Mouse (Mus musculus) left cerebral cortex, adult 2 months (tissue): Measurements from ENCODE around the gene Slc7a14. TPM values are rescaled to one million over a fixed set of nuclear protein-coding genes. Genes with fewer than 3 reads are reported as not detected.
"Not testable (repeated sequence)": the region's sequence is repeated elsewhere in the genome, so short reads cannot be mapped to it uniquely, and the experiment has no call there.

Experiments
- DNase-seq, 2 experiments: peaks; one replicate each; pipeline ENCODE4 v3.0.0; 2021 to 2022; ENCODE audit warnings: low spot score in 2 of 2, mixed read lengths in 1 of 2; ENCODE audit errors: extremely low spot score in 1 of 2
- H3K27ac ChIP-seq: fragments of 200-600 bp; 2 replicates; pipeline ENCODE4 v1.8.1; 2022
- H3K4me3 ChIP-seq: fragments of 200-600 bp; 2 replicates; pipeline ENCODE4 v1.8.1; 2022
- CTCF ChIP-seq: fragments of 200-600 bp; IDR thresholded peaks from 2 replicates; pipeline ENCODE4 v1.8.1; 2022; ENCODE audit warnings: antibody characterized with exemption, mild to moderate bottlenecking, moderate library complexity
- intact Hi-C: fragments of 180-260 bp; cut with DNase I; formaldehyde crosslinking; loops from one replicate; pipeline ENCODE4 v1.15.1; 2025
- total RNA-seq, 2 experiments: library from RNA; stranded (reverse); gene quantifications; 2 replicates each; pipeline ENCODE4 v1.2.3; 2021

The Slc7a14 gene
- total RNA-seq, 2 experiments from 2014 or later, result 61.3 to 62.1 TPM

GRCm38 (mm10) chr3:31291673-31292602, 18.2 kb downstream of the Slc7a14 start:
- TF ChIP-seq CTCF, result no peak
- Histone ChIP-seq H3K27ac (no peak overlapping the region), H3K4me3 (no peak overlapping the region)
- no peak for DNase-seq
- intact Hi-C loops, result no loop called here

- Histone ChIP-seq H3K4me3 (no peak overlapping the region), H3K27ac (no peak overlapping the region)
- DNase-seq, result no peak
- no peak for TF ChIP-seq CTCF
- intact Hi-C loops, result no loop called here
These were observed 22.7 kb downstream of the Slc7a14 start for GRCm38 (mm10) chr3:31287421-31287948.

- no peak for DNase-seq
- no peak for TF ChIP-seq CTCF
- Histone ChIP-seq H3K4me3 (no peak overlapping the region), H3K27ac (no peak overlapping the region)
- intact Hi-C loops, result no loop called here
These were observed 29.1 kb downstream of the Slc7a14 start for GRCm38 (mm10) chr3:31281116-31281515.

DNA sequence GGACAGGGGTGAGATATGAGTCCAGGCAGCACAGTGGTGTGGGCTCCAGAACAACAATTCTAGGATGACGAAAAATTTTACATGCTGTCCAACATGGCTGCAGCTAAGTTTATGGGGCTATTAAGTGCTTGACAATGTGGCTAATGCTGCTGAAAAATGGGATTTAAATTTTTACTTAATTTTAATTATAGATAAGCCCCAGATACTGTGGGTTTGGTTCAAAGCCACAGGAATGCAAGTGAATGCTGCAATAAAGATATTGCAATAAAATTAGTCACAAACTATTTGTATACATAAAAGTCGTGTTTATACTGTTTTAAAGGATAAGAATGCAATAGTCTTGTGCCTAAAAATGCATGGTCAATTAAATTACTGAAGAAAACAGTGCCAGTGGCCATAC, 35.3 kb downstream of the Slc7a14 start:
- TF ChIP-seq CTCF, result no peak
- DNase-seq, result no peak
- intact Hi-C loops, result no loop called here
- H3K27ac ChIP-seq, result no peak overlapping the region
- H3K4me3 ChIP-seq, result no peak overlapping the region

DNA sequence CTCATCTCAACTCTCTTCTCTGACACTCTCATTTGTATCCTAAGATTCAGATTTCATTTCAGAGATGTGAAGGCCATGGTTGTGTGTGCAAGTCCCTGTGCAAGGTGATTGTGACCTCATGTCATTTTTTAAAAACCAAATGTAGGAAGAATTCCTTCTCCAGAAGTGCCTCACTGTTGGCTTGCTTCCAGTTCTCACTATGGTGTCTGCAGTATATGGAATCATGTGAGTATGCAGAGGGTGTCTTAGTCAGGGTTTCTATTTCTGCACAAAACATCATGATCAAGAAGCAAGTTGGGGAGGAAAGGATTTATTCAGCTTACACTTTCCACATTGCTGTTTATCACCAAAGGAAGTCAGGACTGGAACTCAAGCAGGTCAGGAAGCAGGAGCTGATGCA, 36.9 kb downstream of the Slc7a14 start:
- intact Hi-C loops, H3K4me3 ChIP-seq, DNase-seq: not testable (repeated sequence)
- peak overlapping the region; percentile 59; the same call in 1 of the 2 replicates for H3K27ac ChIP-seq

- H3K27ac ChIP-seq, result 0 out of 2 replicates have a peak overlapping the region, but pooled peaks have one; percentile 36
- no peak for DNase-seq
- H3K4me3 ChIP-seq, result no peak overlapping the region
- intact Hi-C loops, result no loop called here
- TF ChIP-seq CTCF, result no peak
These were observed 37.5 kb downstream of the Slc7a14 start for GRCm38 (mm10) chr3:31272635-31273034.

DNA sequence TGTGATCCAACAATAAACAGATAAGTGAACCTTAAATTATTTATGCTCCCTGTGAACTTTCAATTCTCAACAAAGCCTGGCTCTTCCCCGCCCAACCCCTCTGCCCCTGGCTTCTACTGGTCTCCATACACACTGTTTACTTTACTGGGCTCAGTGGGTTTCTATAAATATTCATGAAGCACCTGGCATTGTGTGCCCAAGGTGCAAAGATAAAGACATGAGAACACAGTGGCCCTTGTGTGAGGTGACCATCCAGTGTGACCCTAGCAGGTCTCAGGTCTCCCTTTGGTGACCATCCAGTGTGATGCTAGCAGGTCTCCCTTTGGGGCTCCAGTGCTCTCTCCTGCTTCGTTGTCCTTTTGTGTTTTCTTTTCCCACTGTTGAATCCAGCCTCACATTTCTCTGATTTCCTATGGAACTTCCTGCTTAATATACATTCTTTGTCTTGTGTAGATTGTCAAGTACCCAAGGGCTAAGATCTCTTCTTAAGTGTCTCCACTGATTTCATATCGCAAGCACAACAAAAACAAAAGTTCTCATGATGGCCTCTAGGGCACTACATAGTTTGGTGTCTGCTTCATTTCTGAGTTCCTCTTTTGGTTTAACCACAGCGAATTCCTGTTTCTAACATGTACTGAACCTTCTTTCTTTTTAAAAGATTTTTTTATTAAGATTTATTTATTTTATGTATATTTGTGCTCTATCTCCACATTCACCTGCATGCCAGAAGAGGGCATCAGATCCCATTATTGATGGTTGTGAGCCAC, 40.4 kb downstream of the Slc7a14 start:
- no peak for DNase-seq
- intact Hi-C loops, result no loop called here
- TF ChIP-seq CTCF, result no peak; the same call in none of the 2 replicates
- H3K4me3 ChIP-seq, result no peak overlapping the region
- no peak overlapping the region for H3K27ac ChIP-seq

GRCm38 (mm10) chr3:31267921-31268320, 42.3 kb downstream of the Slc7a14 start:
- intact Hi-C loops, result no loop called here
- no peak for TF ChIP-seq CTCF
- DNase-seq, result no peak
- no peak overlapping the region for H3K27ac ChIP-seq
- no peak overlapping the region for H3K4me3 ChIP-seq

GRCm38 (mm10) chr3:31266941-31267340, 43.2 kb downstream of the Slc7a14 start:
- no peak for TF ChIP-seq CTCF
- intact Hi-C loops, result no loop called here
- H3K4me3 ChIP-seq, result no peak overlapping the region
- no peak for DNase-seq
- no peak overlapping the region for H3K27ac ChIP-seq

DNA sequence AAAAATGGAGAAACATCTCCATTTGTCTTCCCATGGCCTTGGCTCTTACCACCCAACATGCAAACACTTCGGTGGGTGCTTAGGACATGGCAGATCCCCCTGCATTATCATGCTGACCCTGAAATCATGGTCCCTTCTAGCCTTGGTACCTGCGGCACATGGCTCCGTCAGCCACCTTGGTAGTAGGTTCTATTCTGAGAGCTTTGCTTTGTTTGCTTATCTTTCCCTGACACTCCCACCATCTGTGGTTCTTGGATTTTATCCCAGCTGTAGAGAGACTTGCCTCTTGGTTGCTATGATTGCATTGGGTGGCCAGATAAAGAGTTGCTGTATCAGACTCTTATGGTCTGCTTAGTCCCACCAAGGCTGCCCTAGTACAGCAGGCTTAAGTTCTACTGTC, 46.6 kb downstream of the Slc7a14 start:
- no peak overlapping the region for H3K27ac ChIP-seq
- intact Hi-C loops, result no loop called here
- TF ChIP-seq CTCF, result no peak
- H3K4me3 ChIP-seq, result no peak overlapping the region
- DNase-seq, result no peak

DNA sequence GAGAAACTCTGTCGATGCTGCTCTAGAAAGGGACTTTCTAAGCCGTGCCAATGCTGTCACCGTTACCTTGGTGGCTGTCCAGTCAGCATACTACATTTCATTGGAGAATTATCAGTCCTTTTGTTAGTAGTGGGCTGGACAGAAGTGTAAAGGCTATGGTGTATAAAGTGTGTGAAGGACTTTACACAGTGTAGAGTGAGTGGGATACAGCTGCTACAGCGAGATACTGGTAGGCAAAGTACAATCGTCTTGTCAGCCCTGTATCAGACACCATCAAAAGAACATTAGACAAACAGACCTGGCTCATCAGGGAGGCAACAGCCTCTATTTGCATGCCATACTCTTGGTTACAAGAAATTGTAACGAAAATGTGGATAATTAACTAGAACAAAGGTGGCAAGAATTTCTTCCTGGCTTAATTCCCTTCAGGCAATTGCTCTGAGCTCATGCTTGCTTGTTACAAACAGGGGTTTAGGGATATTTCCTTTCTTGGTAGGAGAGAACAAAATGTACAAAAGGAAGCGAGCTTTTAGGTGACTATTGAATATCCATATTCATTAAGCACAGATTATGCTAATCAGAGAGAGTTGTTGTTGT, 48.7 kb downstream of the Slc7a14 start:
- intact Hi-C loops, result no loop called here
- no peak for DNase-seq
- Histone ChIP-seq H3K27ac (no peak overlapping the region), H3K4me3 (no peak overlapping the region)
- TF ChIP-seq CTCF, result no peak

- TF ChIP-seq CTCF, result no peak
- H3K27ac ChIP-seq, result no peak overlapping the region
- no peak for DNase-seq
- intact Hi-C loops, result no loop called here
- no peak overlapping the region for H3K4me3 ChIP-seq
These were observed 49.2 kb downstream of the Slc7a14 start for GRCm38 (mm10) chr3:31260964-31261346.
